Mouse (Mus musculus) G1E (cell line): ENCODE data around the gene Lrp5. TPM values are rescaled to one million over a fixed set of nuclear protein-coding genes. Genes with fewer than 3 reads are reported as not detected.

Experiments
- ATAC-seq: 2 replicates; pipeline ENCODE4 v1.8.0; 2016; ENCODE audit warnings: mild to moderate bottlenecking; ENCODE audit not compliant: insufficient number of reproducible peaks, poor library complexity, low FRiP score, severe bottlenecking; ENCODE audit errors: extremely low read depth
- DNase-seq: peaks from one replicate; pipeline ENCODE4 v3.0.0; 2012; ENCODE audit warnings: low spot score
- H3K27me3 ChIP-seq: 2 replicates; pipeline ENCODE4 v1.6.1; 2012; ENCODE audit warnings: mild to moderate bottlenecking, low read length, inconsistent platforms; ENCODE audit not compliant: insufficient read depth
- H3K36me3 ChIP-seq: replicated peaks from 2 replicates; pipeline ENCODE3; 2012; ENCODE audit warnings: mild to moderate bottlenecking, inconsistent platforms
- H3K4me1 ChIP-seq: 2 replicates; pipeline ENCODE4 v1.6.1; 2012; ENCODE audit warnings: low read depth, low read length, inconsistent platforms, mixed read lengths; ENCODE audit not compliant: insufficient read depth
- H3K4me3 ChIP-seq: 2 replicates; pipeline ENCODE4 v1.5.1; 2012; ENCODE audit warnings: low read depth, mild to moderate bottlenecking, inconsistent platforms, low read length, moderate library complexity, mixed read lengths
- H3K9me3 ChIP-seq: replicated peaks from 2 replicates; pipeline ENCODE4 v1.6.1; 2012; ENCODE audit warnings: inconsistent platforms
- CTCF ChIP-seq: IDR thresholded peaks from 2 replicates; pipeline ENCODE4 v1.5.1; 2012; ENCODE audit warnings: low read depth, low read length, inconsistent platforms, mixed read lengths
- GATA1 ChIP-seq: IDR thresholded peaks from 2 replicates; pipeline ENCODE4 v1.6.1; 2012; ENCODE audit warnings: borderline replicate concordance, low read length, inconsistent platforms, mixed read lengths
- GATA2 ChIP-seq: IDR thresholded peaks from 2 replicates; pipeline ENCODE4 v1.6.1; 2012; ENCODE audit warnings: low read depth, low read length, inconsistent platforms, borderline replicate concordance
- POLR2AphosphoS5 ChIP-seq: IDR thresholded peaks from 2 replicates; pipeline ENCODE4 v1.6.1; 2012; ENCODE audit warnings: low read depth, low read length, inconsistent platforms; ENCODE audit not compliant: insufficient replicate concordance
- TAL1 ChIP-seq: conservative IDR thresholded peaks from 2 replicates; pipeline ENCODE4 v1.6.1; 2012; ENCODE audit warnings: low read depth, low read length, inconsistent platforms, mixed read lengths
- polyA plus RNA-seq: library from polyadenylated mRNA; stranded (reverse); fragments of >175 nt; gene quantifications from 2 replicates; pipeline ENCODE4 v1.2.3, GENCODE M21; 2012
- total RNA-seq, 2 experiments: library from RNA; stranded (forward) in 1 of 2; stranded (reverse) in 1 of 2; fragments of 200-1000 nt in 1 of 2; fragments of >200 nt in 1 of 2; fragmentation: Nextera tagmentation in 1 of 2; gene quantifications; 2 replicates each; pipeline ENCODE4 v1.2.3; 2014 to 2017

Gene Lrp5
- total RNA-seq (2014; fragmentation: Nextera tagmentation): 0.29 TPM in 1 of 2 replicates, not detected in the other
- total RNA-seq (2017): 0.05 and 0.06 TPM in 2 replicates
- polyA plus RNA-seq: 0.01 and 0.05 TPM in 2 replicates

DNA sequence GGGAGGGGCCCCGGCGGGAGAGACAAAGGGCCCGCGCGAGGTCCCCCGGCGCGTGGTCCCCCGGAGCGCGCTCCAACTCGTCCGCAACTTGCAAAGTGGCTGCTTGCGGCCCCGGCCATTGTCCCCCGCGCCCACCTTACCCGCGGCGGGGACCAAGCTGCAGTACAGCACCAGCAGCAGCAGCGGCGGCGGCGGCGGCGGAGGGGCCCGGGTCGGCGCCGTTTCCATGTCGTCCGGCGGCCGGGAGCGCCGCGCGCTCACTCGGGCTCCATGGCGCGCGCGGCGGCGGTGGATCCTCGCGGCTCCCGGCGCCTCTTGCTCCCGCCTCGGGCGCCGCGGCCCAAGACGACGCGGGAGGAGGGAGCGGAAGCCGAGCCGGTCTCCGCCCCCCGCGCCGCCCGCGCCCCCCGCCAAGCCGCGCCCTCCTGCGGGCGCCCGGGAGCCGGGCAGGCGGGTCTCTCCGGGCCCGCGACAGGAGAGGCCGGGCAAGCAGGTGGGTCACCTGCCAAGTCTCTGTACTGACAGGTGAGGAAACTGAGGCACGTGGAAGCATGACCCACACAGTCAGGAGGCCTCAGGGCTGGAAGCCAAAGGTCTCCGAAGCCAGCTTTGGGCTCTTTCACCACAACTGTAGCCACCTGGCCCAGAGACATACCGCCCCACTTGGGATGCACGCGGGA, at the start of gene Lrp5:
Gene Lrp5, minus strand, starts transcription at position 350 of the 680 bp plus-strand sequence.
- Histone ChIP-seq H3K9me3 (no peaks in the 10 kb centered on the region), H3K36me3 (no peaks in the 10 kb centered on the region), H3K4me3 (no peak within 1 kb of the TSS), H3K4me1 (no peaks in the 10 kb centered on the region; the same call in 1 of the 2 replicates), H3K27me3 (peaks cover 23% of the 10 kb centered on the region)
- ATAC-seq (no peak), DNase-seq (peak; percentile 33)
- TF ChIP-seq CTCF: no peak
- no peak for TF ChIP-seq GATA1
- no peak for TF ChIP-seq TAL1
- no peak for TF ChIP-seq POLR2AphosphoS5
- TF ChIP-seq GATA2: no peak

GRCm38 (mm10) chr19:3736001-3736400, 49.6 kb upstream of the Lrp5 start:
- TF ChIP-seq GATA1 (no peak), CTCF (no peak), TAL1 (no peak), POLR2AphosphoS5 (no peak)
- Histone ChIP-seq H3K36me3 (no peaks in the 10 kb centered on the region), H3K4me3 (no peak overlapping the region), H3K27me3 (0 out of 2 replicates have a peak, but pooled peaks cover 4% of the 10 kb centered on the region), H3K4me1 (no peaks in the 10 kb centered on the region), H3K9me3 (no peaks in the 10 kb centered on the region)
- DNase-seq: no peak
- no peak for ATAC-seq

- H3K36me3 ChIP-seq: no peaks in the 10 kb centered on the region
- TF ChIP-seq GATA2: no peak
- no peak for TF ChIP-seq TAL1
- TF ChIP-seq GATA1: no peak
- TF ChIP-seq CTCF: no peak
- TF ChIP-seq POLR2AphosphoS5: no peak
- peaks cover 7% of the 10 kb centered on the region; the same call in 1 of the 2 replicates for H3K27me3 ChIP-seq
- H3K4me1 ChIP-seq: no peaks in the 10 kb centered on the region
- no peak overlapping the region for H3K4me3 ChIP-seq
- no peak for DNase-seq
- no peak for ATAC-seq
- no peaks in the 10 kb centered on the region for H3K9me3 ChIP-seq
These were observed 44.6 kb upstream of the Lrp5 start for GRCm38 (mm10) chr19:3730781-3731646.

DNA sequence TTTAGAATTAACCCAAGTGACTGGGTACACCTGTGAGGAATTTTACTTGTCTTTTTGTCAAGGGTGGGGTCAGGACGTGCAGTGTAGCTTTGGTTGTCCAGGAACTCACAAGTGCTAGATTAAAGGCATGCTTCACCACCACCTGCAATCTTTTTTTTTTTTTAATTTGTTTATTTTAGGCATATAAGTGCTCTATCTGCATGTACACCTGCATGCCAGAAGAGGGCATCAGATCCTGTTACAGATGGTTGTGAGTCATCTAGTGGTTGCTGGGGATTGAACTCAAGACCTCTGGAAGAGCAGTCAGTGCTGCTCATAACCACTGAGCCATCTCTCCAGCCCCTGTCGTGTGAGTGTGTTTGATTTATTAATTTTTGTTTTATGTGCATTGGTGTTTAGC, 42.5 kb upstream of the Lrp5 start:
- peaks cover 3% of the 10 kb centered on the region; the same call in 1 of the 2 replicates for H3K27me3 ChIP-seq
- no peak for ATAC-seq
- H3K4me1 ChIP-seq: no peaks in the 10 kb centered on the region
- no peak for DNase-seq
- H3K4me3 ChIP-seq: no peak overlapping the region
- no peaks in the 10 kb centered on the region for H3K9me3 ChIP-seq
- H3K36me3 ChIP-seq: no peaks in the 10 kb centered on the region
- no peak for TF ChIP-seq POLR2AphosphoS5
- TF ChIP-seq TAL1: no peak
- no peak for TF ChIP-seq GATA1
- no peak for TF ChIP-seq GATA2
- no peak for TF ChIP-seq CTCF

- DNase-seq: no peak
These were observed 38.4 kb upstream of the Lrp5 start for GRCm38 (mm10) chr19:3724779-3725178.

GRCm38 (mm10) chr19:3723904-3724303, 37.5 kb upstream of the Lrp5 start:
- ATAC-seq: no peak
- H3K27me3 ChIP-seq: peaks cover 2% of the 10 kb centered on the region; the same call in 1 of the 2 replicates
- no peak overlapping the region for H3K4me3 ChIP-seq
- no peaks in the 10 kb centered on the region for H3K9me3 ChIP-seq
- TF ChIP-seq CTCF (0 out of 2 replicates have a peak, but pooled peaks have one; percentile 9), TAL1 (no peak)
- peaks cover 3% of the 10 kb centered on the region; the same call in 1 of the 2 replicates for H3K4me1 ChIP-seq
- DNase-seq: no peak
- peaks cover 8% of the 10 kb centered on the region for H3K36me3 ChIP-seq

More at GRCm38 (mm10) chr19:3724779-3725178, 38.4 kb upstream of the Lrp5 start:
- H3K27me3 ChIP-seq: peaks cover 2% of the 10 kb centered on the region; the same call in 1 of the 2 replicates
- H3K36me3 ChIP-seq: no peaks in the 10 kb centered on the region
- H3K9me3 ChIP-seq: no peaks in the 10 kb centered on the region
- no peak for ATAC-seq
- no peaks in the 10 kb centered on the region for H3K4me1 ChIP-seq
- TF ChIP-seq TAL1 (no peak), CTCF (peak; percentile 44)
- no peak overlapping the region for H3K4me3 ChIP-seq
